Mouse (Mus musculus) large intestine, adult 2 months (tissue): ENCODE measurements around the gene Selenoo. TPM values are rescaled to one million over a fixed set of nuclear protein-coding genes. Genes with fewer than 3 reads are reported as not detected.

ENCODE experiments used
- DNase-seq: peaks from one replicate; pipeline ENCODE4 v3.0.0-alpha.2; 2012; ENCODE audit warnings: low read depth, low spot score
- WGBS: fragments of 180-500 bp; shearing (Covaris S2); methylation state at CpG from one replicate; pipeline ENCODE4 v1.1.7; 2018; 5-methylcytosine and 5-hydroxymethylcytosine counted together
- polyA plus RNA-seq: library from polyadenylated mRNA; depleted of rRNA; stranded (reverse); fragments of >200 nt; gene quantifications from 2 replicates; pipeline ENCODE4 v1.2.3, GENCODE M21; 2012

The Selenoo gene
- polyA plus RNA-seq, 1 experiment, result 33.1 TPM

DNA sequence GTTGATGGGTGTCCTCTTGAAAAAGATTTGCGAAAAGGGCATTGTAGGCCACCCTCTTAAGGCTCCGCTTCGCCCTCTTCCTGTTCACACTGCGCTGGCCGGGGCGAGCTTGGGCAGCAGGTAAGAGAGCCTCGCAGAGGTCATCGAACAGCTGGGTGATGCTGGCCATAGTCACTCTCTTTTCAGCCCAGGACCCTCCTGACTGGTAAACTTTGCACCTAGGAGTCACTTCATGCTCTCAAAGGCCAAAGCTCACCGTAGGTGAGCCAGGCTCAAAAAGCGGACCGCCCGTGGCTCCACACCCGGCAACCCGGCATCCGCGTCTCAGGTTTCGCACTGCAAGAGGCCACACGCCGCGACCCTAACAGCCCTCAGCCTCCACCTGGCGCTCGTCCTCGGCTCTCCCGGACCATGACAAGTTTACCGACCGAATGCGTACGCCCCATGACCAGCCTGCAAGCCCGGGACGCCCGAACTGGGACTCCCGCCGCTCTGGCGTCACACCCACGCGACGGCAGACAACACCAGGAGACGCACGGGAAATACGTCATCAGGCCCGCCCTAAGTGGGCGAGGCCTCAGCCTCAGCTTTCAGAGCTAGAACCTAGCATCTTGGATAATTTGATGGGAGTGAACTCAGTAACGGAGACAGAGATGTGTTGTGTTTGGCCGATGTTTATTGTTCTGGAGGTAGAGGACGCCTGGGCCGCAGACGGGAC, 33.9 kb downstream of the Selenoo start, which contains the start of gene Tubgcp6:
TSS of gene Tubgcp6 (minus strand) at position 464 of the 718 bp plus-strand sequence.
- DNase-seq, result peak; percentile 84
- WGBS, result under 1% methylated on average over 47 of the region's 47 CpGs

DNA sequence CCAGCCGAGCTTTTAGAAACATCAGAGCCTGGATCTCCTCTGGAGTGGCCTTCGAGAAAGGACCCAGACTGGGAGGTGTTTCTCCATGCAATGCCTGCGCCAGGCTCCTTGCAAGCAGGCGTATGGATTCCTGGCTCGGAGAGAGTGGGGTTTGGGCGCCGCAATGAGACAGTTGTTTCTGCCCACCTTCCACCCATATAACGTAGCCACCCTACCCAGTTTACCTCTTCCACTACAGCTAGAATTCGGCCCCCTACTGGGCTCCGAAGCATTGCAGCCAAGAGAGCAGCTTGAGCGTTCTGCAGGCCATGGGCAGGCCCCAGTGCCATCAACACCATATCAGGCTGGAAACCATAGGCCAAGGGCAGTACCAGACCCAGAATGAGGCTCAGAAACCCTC, 34.7 kb downstream of the Selenoo start:
- WGBS, result 42% methylated on average over 11 of the region's 11 CpGs
- DNase-seq, result no peak

DNA sequence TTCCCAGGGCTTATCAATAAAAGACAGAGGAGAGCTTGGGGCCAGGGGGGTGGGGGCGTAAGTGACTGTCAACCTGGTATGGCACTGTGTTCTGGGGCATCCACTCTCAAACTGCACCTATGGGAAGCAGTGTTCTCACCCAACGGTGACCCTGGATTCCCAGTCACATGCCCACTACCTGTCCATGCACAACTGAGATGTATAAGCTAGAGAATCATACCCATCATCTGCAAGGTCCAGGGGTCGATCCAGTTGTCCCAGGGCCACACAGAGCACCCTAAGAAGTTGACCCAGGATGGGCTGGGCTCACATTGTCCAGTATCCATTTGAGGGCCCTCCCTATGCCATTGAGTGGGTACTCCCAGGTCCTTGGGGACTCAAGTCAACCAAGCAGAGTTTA, 35.4 kb downstream of the Selenoo start:
- 90% methylated on average over 3 of the region's 3 CpGs for WGBS
- no peak for DNase-seq

DNA sequence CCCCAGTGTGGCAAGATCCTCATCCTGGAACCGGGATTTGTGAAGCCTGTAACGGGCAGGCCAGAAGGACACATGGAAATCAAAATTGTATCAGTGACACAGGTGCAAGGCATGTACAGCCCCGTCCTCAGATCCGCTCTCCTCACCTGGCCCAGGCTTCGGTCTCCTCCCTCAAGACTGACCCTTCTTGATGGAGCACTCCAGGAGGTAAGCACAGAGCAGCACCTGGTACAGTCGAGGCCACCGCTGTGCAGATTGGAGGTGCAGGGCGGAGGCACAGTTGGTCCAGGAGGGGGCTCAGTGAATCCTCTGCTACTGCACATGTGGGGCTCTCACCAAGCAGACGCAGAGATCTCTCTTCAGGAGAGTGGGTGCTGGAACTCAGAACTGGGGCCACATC, 36.5 kb downstream of the Selenoo start:
- WGBS, result 94% methylated on average over 9 of the region's 9 CpGs
- no peak for DNase-seq

DNA sequence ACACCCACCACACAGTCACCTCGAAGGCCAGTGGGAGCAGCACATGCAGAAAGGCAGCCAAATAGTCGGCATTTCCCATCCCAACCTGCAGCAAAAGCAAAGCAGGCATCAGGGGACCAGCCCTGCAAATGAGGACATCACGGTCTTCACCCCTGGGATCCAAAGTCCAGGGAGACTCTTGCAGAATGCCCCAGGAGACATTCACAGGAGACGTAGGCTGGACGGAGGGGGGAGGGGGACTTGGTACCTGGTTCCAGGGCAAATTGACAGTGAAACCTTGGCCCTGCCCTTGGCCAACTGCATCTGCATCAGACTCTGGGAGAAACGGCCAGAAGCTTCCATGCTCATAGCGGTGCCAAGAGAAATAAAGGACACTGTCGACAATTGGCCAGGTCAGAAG, 37.7 kb downstream of the Selenoo start:
- WGBS, result 90% methylated on average over 8 of the region's 8 CpGs

DNA sequence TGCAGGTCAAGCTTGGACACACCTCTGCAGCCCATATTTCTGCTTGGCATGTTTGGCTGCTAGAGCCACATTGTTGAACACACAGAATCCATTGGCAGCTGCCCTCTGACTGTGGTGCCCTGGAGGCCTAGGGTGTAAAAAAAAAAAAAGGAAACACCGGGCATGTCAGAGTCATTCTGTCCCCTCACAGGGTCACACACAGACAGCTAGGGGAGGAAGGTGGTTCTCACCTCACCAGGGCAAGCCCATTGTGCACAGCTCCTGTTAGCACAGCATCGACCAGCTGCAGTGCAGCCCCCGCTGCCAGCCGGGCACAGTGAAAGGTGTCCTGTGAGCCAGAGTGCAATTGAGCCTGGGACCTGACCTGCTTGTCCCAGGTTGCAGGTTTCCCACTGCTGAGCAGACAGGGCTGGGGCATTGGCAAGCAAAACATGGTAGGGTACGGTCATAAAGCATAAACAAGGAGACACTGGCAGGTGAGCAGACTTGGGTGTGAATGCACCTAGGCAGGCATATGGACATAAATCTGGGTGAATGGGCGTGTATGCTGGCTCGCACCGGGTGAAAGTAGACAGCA, 38.6 kb downstream of the Selenoo start:
- WGBS, result 29% methylated on average over 8 of the region's 8 CpGs
- no peak for DNase-seq

More for the DNA sequence above, 37.7 kb downstream of the Selenoo start:
- DNase-seq, result no peak

DNA sequence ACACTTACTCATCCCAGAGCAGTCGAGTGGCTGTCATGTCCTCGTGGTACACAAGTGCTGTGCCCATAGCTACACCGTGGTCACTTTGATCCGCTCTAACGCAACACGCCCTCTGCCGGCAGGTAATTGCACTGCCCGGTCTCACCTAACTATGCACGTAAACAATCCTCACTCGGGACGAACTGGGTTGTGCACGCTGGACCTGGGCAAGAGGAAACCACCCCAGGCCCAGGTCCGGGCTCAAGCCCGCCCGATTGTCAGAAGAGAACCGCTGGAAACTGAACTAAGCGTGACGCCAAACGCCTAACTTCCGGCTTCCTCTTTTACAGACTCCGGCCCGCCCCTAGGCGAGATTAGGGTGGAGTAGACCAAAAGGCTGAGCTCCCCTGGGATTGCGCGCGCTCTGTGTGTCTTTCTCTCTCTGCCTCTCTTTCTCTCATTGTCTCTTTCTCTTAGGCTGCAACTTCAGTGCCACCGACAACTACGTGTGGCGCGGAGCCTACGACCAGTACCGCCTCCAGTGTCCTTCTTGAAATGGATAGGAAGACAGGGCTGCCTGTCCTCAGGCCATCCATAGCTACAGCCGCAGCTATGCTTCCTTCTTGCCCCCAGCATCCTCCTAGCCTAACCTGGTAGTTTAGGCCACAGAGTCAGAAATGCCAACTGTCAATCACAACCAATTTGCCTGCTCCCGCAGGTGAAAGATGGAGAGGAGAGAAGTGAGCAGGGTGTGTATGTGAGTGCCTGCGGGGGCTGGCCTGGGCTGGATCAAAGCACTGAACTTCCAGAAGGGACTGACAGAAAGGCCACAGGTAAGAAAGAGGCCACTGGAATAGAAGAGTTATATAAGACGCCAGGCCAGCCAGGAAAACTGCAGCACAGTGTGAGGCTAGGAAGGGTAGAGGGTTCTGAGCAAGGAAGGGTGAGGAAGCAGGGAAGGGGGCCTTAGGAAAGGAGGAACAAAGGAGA, 39.8 kb downstream of the Selenoo start, which contains the start of gene Hdac10:
TSS of gene Hdac10 (minus strand) at position 319 of the 969 bp plus-strand sequence.
- 4% methylated on average over 36 of the region's 36 CpGs for WGBS
- DNase-seq, result peak; percentile 75

DNA sequence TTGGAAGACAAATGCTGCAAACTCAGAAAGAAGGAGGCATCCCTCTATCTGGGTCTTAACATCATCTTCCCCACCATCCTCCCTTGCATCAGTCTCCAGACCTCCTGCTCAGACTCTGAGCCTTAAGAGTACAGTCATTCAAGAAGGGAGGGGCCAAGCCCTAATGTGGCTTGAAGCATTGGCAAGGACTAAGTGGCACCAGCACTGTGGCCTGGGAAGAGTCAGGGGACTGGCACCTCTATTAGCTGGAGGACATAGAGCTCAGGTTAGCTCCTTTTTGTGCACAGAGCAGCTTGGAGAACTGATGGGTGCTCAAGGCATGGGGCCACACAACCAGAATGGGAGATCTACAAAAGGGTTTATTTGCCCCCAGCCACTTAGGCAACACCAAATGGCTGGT, 41.4 kb downstream of the Selenoo start:
- DNase-seq, result no peak

DNA sequence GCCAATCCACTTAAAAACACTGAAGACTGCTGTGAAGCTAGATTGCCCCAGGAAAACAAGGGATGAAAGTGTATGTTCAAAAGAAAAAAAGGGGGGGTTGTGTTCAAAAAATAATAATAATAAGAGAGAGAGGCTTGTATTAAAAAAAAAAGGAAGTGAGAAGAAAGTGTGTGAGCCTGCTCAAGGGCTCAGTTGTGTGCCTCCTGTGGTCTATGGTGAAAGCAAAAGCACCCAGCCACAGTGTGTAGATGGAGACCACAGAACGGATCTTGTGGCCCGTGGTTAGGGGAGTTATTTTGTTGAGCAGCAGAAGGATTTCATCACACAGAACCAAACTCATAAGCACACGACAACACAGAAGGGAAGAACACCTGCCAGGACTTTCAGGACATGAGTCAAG, 42.4 kb downstream of the Selenoo start:
- WGBS, result 78% methylated on average over 3 of the region's 3 CpGs
- DNase-seq, result no peak

DNA sequence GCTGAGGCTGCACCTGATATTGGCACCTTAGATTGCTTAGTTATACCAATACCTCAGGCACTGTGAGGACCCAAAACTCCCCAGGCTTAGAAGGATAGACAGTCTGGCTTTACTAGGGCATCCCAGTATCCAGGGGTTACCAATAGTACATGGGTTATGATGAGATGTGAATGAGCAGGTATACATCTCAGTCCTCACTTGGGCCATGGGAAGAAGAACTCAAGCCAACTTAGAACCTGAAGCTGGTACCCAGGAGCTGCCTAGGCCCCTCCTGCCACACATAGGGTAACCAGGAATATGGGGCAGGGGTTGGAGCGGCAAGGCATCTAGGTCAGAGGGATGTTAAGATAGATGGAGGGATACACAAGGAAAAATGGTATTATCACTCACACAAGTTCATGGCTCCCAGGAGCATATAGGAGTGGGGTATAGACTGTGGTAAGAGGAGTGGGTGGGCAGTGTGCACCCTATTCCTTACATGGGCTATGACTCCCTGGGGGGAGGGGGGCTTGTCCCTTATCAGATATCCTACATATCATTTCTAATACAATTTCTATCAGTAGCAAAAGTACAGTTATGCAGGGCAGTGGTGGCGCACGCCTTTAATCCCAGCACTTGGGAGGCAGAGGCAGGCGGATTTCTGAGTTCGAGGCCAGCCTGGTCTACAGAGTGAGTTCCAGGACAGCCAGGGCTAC, 47.7 kb downstream of the Selenoo start:
- no peak for DNase-seq
- WGBS, result 95% methylated on average over 5 of the region's 5 CpGs

DNA sequence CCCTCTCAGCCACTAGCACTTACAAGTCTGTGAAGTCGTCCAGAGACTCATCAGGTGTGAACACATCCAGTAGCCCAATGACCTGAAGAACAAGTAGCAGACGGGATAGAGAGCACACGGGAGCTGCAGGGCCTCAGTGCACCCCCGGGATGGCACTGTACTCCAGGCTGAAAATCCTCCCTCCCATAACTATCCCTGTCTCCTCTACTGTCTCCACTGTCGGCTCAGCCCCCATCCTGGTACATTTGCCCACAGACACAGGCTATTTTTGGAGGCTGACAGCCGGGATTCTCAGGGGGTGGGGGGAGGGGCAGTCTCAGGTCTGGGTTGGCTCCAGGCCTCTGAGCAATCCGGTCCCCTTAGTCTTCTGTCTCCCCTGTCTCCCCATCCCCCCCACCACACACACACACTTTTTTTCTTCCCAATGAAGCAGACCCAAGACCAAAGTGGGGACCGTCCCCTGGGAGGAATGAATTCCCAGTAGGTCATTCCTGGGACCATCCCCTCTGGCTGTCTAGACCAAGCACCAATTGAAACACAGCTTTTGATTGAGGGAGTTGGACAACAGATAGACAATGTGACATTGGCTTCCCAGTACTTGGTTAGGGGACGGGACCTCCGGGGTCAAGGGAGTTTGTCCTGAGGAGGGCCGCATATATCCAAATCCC, 48.6 kb downstream of the Selenoo start:
- DNase-seq, result no peak
- 75% methylated on average over 11 of the region's 11 CpGs for WGBS

DNA sequence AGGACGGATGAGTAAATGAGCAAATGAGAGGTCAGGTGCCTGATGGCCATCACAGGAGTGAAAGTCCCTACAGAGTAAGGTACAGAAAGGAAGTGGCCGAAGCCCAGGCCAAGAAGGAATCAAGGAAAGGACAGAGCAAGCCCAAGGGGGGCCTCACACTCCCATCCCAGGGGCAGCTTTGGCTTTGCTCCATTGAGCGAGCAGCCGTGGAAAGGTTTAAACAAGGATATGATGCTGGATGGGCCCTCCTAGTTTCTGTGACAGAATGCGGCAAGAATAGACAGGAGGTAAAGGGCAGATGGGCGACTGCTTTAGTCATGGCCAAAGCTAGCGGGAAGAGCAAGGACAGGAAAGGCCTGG, 49.1 kb downstream of the Selenoo start:
- no peak for DNase-seq
- WGBS, result 86% methylated on average over 7 of the region's 7 CpGs

DNA sequence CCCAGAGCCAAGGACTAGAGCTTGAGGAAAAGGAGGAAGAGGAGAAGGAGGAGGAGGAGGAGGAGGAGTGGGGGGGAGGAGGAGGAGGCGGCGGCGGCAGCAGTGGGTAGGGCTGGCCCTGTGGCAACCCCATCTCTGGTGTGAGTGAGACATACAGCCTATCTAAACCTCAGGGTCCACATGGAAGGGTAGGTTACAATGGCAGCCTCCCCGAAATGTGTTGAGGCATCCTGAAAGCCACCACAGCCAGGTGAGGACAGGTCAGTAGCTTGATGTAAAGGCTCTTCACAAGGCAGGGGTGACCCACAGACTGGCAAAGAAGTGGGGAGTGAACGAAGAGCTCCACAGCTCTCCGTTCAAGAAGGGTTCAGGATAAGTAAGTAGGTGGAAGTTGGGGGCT, 49.6 kb downstream of the Selenoo start:
- WGBS, result 93% methylated on average over 6 of the region's 6 CpGs
- DNase-seq, result no peak

DNA sequence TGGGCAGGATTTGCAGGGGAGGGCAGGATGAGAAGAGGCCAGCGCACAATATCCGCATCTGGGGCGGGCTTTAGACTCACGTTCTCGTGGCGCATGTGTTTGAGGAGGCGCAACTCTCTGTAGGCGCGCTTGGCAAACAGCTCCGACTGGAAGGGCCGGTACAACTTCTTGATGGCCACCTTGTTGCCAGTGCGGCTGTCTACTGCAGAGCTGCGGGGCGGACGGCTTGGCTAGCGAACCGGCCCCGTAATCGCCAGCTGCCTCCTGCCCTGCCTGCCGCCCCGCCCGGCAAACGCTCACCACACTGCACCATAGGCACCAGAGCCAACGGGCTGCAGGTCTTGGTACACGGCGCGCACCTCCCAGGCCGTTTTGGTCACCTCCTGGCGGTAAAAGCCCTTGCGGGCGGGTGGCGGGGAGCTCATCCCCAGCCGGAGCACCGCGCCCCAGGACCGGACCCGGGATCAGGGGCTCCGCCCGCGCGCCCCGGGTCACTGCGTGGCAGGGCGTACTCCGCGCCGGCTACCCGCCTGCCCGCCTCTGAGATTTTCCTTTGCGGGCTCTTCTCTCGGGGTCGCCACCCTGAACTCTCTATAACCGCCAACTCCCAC, 51.3 kb downstream of the Selenoo start:
- no peak for DNase-seq

DNA sequence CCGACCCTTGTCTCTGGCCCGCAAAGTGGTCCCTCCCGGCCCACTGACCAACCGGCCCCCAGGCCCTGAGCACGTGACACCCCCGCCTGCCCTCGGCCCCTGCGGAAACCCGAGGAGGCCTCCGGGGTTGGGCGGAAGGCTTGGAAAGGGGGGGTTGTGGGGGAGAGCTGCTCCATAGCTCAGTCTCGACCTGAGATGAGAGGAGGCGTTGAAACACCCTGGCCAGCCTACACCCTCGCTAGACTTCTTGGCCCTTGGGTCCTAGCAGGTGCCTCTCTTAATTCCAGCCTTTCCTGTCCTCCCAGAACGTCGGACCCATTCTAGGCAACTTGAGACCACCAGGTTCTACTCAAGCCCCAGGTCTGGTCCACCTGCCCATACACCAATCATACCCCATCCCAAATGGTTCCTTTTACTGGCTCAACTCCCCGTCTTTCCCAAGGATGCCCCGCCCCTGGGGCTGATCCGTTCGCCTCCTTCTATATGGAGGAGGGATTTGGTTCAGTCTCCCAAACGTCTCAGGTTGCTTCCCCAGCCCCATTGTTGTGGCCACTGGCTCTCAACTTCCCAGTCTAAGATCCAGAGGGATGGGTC, 51.9 kb downstream of the Selenoo start, which contains the start of gene Mapk12:
TSS of gene Mapk12 (minus strand) at position 45 of the 594 bp plus-strand sequence.
- 2% methylated on average over 21 of the region's 21 CpGs for WGBS
- no peak for DNase-seq

More for the DNA sequence above, 51.3 kb downstream of the Selenoo start:
- WGBS, result under 1% methylated on average over 53 of the region's 53 CpGs

DNA sequence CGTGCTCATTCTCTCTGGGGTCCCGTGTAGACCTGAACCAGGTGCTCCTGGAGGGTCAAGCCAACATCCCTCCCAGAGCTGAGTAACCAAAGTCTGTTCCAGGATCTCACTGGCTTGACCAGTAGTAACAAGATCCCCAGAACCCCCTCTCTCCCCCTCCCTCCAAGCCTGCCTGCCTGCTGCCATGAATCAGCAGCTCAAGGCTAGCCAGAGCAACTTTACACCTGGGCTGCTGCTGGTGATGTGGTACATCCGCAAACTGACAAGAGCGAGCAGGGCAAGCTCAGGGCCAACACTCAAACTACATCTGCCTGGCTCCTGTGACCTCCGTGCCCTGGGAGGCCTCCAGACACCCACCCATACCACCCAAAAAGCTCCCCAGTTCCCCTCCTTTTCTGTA, 52.6 kb downstream of the Selenoo start:
- DNase-seq, result no peak
- 26% methylated on average over 5 of the region's 5 CpGs for WGBS

DNA sequence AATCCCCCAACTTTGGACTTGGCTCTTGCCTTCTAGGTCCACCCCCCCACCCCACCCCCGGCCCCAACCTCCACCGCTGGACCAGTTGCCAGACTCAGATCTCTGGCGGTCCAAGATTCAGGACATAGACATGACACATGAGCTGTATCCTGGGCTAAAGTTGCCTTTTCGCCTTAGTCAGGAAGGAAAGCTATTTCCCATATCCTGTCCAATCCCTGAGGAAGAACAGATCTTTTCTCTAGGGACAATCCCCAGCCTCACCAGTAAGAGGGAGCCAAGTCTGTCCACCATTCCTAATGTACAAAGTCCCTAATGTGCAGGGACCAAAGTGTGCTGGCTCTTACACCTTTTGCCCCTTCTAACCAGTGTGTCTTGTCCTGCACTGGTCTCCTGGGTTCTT, 53.0 kb downstream of the Selenoo start:
- WGBS, result 62% methylated on average over 4 of the region's 4 CpGs
- DNase-seq, result no peak

DNA sequence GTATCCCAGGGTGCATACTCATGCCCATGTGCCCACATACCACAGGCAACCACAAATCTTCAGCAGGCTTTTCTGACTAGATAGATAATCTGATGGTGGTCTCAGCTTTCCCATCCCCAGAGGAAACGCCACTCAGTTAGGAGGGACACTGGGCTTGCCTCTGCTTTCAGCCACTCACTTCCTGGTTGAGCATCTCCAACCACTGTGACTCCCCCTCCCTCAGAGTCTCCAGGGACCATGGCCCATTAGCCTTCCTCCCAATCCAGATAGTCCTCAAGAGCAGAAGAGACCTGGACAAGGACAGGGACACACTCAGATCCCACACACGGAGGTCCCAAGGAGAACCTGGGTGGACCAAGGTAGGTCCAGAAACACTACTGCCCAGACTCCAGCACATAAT, 54.2 kb downstream of the Selenoo start:
- 75% methylated on average over 2 of the region's 2 CpGs for WGBS

More for the DNA sequence above, 54.2 kb downstream of the Selenoo start:
- DNase-seq, result no peak
